Mouse (Mus musculus) kidney, adult 2 months (tissue): ENCODE data around the gene Sall1.

Experiments used
- CTCF ChIP-seq: fragments of 200-500 bp; conservative IDR thresholded peaks from 2 replicates; pipeline ENCODE4 v1.5.1; 2011; ENCODE audit warnings: low read depth, mild to moderate bottlenecking, control low read depth, low read length, moderate library complexity, mixed read lengths; ENCODE audit not compliant: insufficient read depth, insufficient read length
- POLR2A ChIP-seq: fragments of 200-500 bp; IDR thresholded peaks from one replicate; pipeline ENCODE4 v1.6.1; 2011; ENCODE audit warnings: low read depth, low read length, control low read depth

DNA sequence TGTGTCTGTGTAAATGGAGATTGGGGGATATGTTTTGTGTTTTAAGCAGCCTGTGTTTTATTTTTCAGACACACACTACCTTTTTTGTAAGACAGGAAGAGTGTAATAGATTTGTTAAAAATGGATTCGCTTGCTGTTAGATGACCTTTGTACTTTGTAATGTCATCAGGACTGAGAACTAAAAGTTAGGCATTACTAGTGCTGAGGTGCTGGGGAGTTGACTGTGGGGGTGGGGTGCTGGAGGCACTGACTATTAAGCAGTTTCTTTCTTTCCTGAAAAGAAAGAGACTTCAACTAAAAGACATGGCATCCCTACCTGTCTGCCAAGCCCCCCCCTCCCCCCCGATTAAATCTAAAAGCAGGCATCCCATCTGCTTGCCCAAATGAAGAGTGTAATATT, 39.9 kb downstream of the Sall1 start:
- no peak for TF ChIP-seq CTCF
- TF ChIP-seq POLR2A = no peak
